Mouse (Mus musculus) myocyte (in vitro differentiated cells): ENCODE data around the gene Stk25.

Experiments used
- POLR2A ChIP-seq: IDR thresholded peaks from one replicate; pipeline ENCODE4 v1.6.1; 2011; ENCODE audit warnings: low read depth, mild to moderate bottlenecking, control low read depth, moderate library complexity; ENCODE audit not compliant: insufficient read length
- REST ChIP-seq: IDR thresholded peaks from one replicate; pipeline ENCODE4 v1.6.1; 2011; ENCODE audit warnings: mild to moderate bottlenecking, control low read depth, moderate library complexity; ENCODE audit not compliant: insufficient read depth, insufficient read length
- SRF ChIP-seq: IDR thresholded peaks from one replicate; pipeline ENCODE4 v1.6.1; 2011; ENCODE audit warnings: low read depth; ENCODE audit not compliant: control insufficient read depth, insufficient read length
- TCF3 ChIP-seq: IDR thresholded peaks from one replicate; pipeline ENCODE4 v1.6.1; 2011; ENCODE audit warnings: low read depth, control low read depth; ENCODE audit not compliant: insufficient read length
- USF1 ChIP-seq: IDR thresholded peaks from one replicate; pipeline ENCODE4 v1.6.1; 2011; ENCODE audit warnings: low read depth, mild to moderate bottlenecking, control low read depth, moderate library complexity

GRCm38 (mm10) chr1:93672682-93673081, 14.2 kb upstream of the Stk25 start:
- TF ChIP-seq USF1, result no peak
- TF ChIP-seq POLR2A, result no peak
- TF ChIP-seq SRF, result no peak
- TF ChIP-seq TCF3, result no peak
- no peak for TF ChIP-seq REST
